Mouse (Mus musculus): ENCODE results near the gene Ppfibp1. TPM values are rescaled to one million over a fixed set of nuclear protein-coding genes. Genes with fewer than 3 reads are reported as not detected.

The Ppfibp1 gene
- total and polyA plus RNA-seq, 2 experiments from 2014 or later = 39.5 to 43.0 TPM

- no peaks in the 10 kb centered on the region; the same call in 1 of the 2 replicates for H3K36me3 ChIP-seq (replicated peaks; ENCODE audit: control insufficient read depth, insufficient read depth, low read length)
- H3K4me2 ChIP-seq (ENCODE audit: low read depth, low read length) = no peak overlapping the region
- no peaks in the 10 kb centered on the region for H3K27me3 ChIP-seq (ENCODE audit: control insufficient read depth, insufficient read depth, low read length)
- DNase-seq (ENCODE audit: low spot score) (no peak), ATAC-seq (ENCODE audit: insufficient read depth, low read depth) (no peak)
- H3K9ac ChIP-seq (replicated peaks; ENCODE audit: low read depth, low read length) = no peak overlapping the region
- WGBS = 86% methylated on average over 1 of the region's 1 CpGs
- no peak overlapping the region for H3K27ac ChIP-seq (ENCODE audit: low read depth)
- H3K4me1 ChIP-seq (ENCODE audit: control insufficient read depth, insufficient read depth) = peaks cover 52% of the 10 kb centered on the region
- H3K4me3 ChIP-seq (ENCODE audit: low read depth, low read length) = no peak overlapping the region
- no peaks in the 10 kb centered on the region for H3K9me3 ChIP-seq (replicated peaks; ENCODE audit: control insufficient read depth, low read length)
- TF ChIP-seq CTCF (IDR thresholded peaks at IDR 0.05; ENCODE audit: low read depth) (no peak), EP300 (IDR thresholded peaks at IDR 0.05; ENCODE audit: low read depth) (no peak)
Observed at GRCm38 (mm10) chr6:146915808-146916207, 27.5 kb downstream of the Ppfibp1 start.

GRCm38 (mm10) chr6:146917396-146917795 lies 29.1 kb downstream of the Ppfibp1 start:
- H3K9ac ChIP-seq (replicated peaks; ENCODE audit: low read depth, low read length) = no peak overlapping the region
- WGBS = 83% methylated on average over 3 of the region's 3 CpGs
- peaks cover 41% of the 10 kb centered on the region for H3K4me1 ChIP-seq (ENCODE audit: control insufficient read depth, insufficient read depth)
- no peak overlapping the region for H3K27ac ChIP-seq (ENCODE audit: low read depth)
- TF ChIP-seq EP300 (IDR thresholded peaks at IDR 0.05; ENCODE audit: low read depth) (no peak), CTCF (IDR thresholded peaks at IDR 0.05; ENCODE audit: low read depth) (no peak)
- no peaks in the 10 kb centered on the region; the same call in 1 of the 2 replicates for H3K36me3 ChIP-seq (replicated peaks; ENCODE audit: control insufficient read depth, insufficient read depth, low read length)
- no peak overlapping the region for H3K4me2 ChIP-seq (ENCODE audit: low read depth, low read length)
- no peak overlapping the region for H3K4me3 ChIP-seq (ENCODE audit: low read depth, low read length)
- no peaks in the 10 kb centered on the region for H3K27me3 ChIP-seq (ENCODE audit: control insufficient read depth, insufficient read depth, low read length)
- H3K9me3 ChIP-seq (replicated peaks; ENCODE audit: control insufficient read depth, low read length) = no peaks in the 10 kb centered on the region
- DNase-seq (ENCODE audit: low spot score) (no peak), ATAC-seq (ENCODE audit: insufficient read depth, low read depth) (no peak)

GRCm38 (mm10) chr6:146918341-146918740 lies 30.1 kb downstream of the Ppfibp1 start:
- H3K36me3 ChIP-seq (replicated peaks; ENCODE audit: control insufficient read depth, insufficient read depth, low read length) = no peaks in the 10 kb centered on the region; the same call in 1 of the 2 replicates
- no peak overlapping the region for H3K27ac ChIP-seq (ENCODE audit: low read depth)
- TF ChIP-seq EP300 (IDR thresholded peaks at IDR 0.05; ENCODE audit: low read depth) = no peak
- TF ChIP-seq CTCF (IDR thresholded peaks at IDR 0.05; ENCODE audit: low read depth) = no peak
- ATAC-seq (ENCODE audit: insufficient read depth, low read depth) (no peak), DNase-seq (ENCODE audit: low spot score) (no peak)
- 78% methylated on average over 6 of the region's 6 CpGs for WGBS
- H3K27me3 ChIP-seq (ENCODE audit: control insufficient read depth, insufficient read depth, low read length) = no peaks in the 10 kb centered on the region
- no peak overlapping the region for H3K9ac ChIP-seq (replicated peaks; ENCODE audit: low read depth, low read length)
- no peaks in the 10 kb centered on the region for H3K9me3 ChIP-seq (replicated peaks; ENCODE audit: control insufficient read depth, low read length)
- H3K4me2 ChIP-seq (ENCODE audit: low read depth, low read length) = no peak overlapping the region
- H3K4me1 ChIP-seq (ENCODE audit: control insufficient read depth, insufficient read depth) = peaks cover 31% of the 10 kb centered on the region
- H3K4me3 ChIP-seq (ENCODE audit: low read depth, low read length) = no peak overlapping the region

- Histone ChIP-seq H3K4me1 (ENCODE audit: control insufficient read depth, insufficient read depth) (peaks cover 18% of the 10 kb centered on the region), H3K9me3 (replicated peaks; ENCODE audit: control insufficient read depth, low read length) (no peaks in the 10 kb centered on the region), H3K27me3 (ENCODE audit: control insufficient read depth, insufficient read depth, low read length) (no peaks in the 10 kb centered on the region), H3K4me2 (ENCODE audit: low read depth, low read length) (no peak overlapping the region), H3K9ac (replicated peaks; ENCODE audit: low read depth, low read length) (no peak overlapping the region), H3K36me3 (replicated peaks; ENCODE audit: control insufficient read depth, insufficient read depth, low read length) (no peaks in the 10 kb centered on the region), H3K27ac (ENCODE audit: low read depth) (no peak overlapping the region), H3K4me3 (ENCODE audit: low read depth, low read length) (no peak overlapping the region)
- DNase-seq (ENCODE audit: low spot score) (no peak), ATAC-seq (ENCODE audit: insufficient read depth, low read depth) (no peak)
- WGBS = 72% methylated on average over 5 of the region's 5 CpGs
- no peak for TF ChIP-seq CTCF (IDR thresholded peaks at IDR 0.05; ENCODE audit: low read depth)
- TF ChIP-seq EP300 (IDR thresholded peaks at IDR 0.05; ENCODE audit: low read depth) = no peak
Observed at GRCm38 (mm10) chr6:146926415-146926980, 38.2 kb downstream of the Ppfibp1 start.

- no peaks in the 10 kb centered on the region for H3K27me3 ChIP-seq (ENCODE audit: control insufficient read depth, insufficient read depth, low read length)
- no peaks in the 10 kb centered on the region for H3K9me3 ChIP-seq (replicated peaks; ENCODE audit: control insufficient read depth, low read length)
- no peak overlapping the region for H3K4me2 ChIP-seq (ENCODE audit: low read depth, low read length)
- TF ChIP-seq CTCF (IDR thresholded peaks at IDR 0.05; ENCODE audit: low read depth) (no peak), EP300 (IDR thresholded peaks at IDR 0.05; ENCODE audit: low read depth) (no peak)
- H3K36me3 ChIP-seq (replicated peaks; ENCODE audit: control insufficient read depth, insufficient read depth, low read length) = no peaks in the 10 kb centered on the region
- DNase-seq (ENCODE audit: low spot score) (no peak), ATAC-seq (ENCODE audit: insufficient read depth, low read depth) (no peak)
- peak overlapping the region; percentile 67 for H3K27ac ChIP-seq (ENCODE audit: low read depth)
- 19% methylated on average over 3 of the region's 3 CpGs for WGBS
- H3K9ac ChIP-seq (replicated peaks; ENCODE audit: low read depth, low read length) = no peak overlapping the region
- H3K4me3 ChIP-seq (ENCODE audit: low read depth, low read length) = no peak overlapping the region
- peaks cover 29% of the 10 kb centered on the region for H3K4me1 ChIP-seq (ENCODE audit: control insufficient read depth, insufficient read depth)
Observed at GRCm38 (mm10) chr6:146928108-146928507, 39.8 kb downstream of the Ppfibp1 start.

- 92% methylated on average over 2 of the region's 2 CpGs for WGBS
- Histone ChIP-seq H3K27me3 (ENCODE audit: control insufficient read depth, insufficient read depth, low read length) (no peaks in the 10 kb centered on the region), H3K4me1 (ENCODE audit: control insufficient read depth, insufficient read depth) (peaks cover 29% of the 10 kb centered on the region), H3K9me3 (replicated peaks; ENCODE audit: control insufficient read depth, low read length) (no peaks in the 10 kb centered on the region), H3K4me3 (ENCODE audit: low read depth, low read length) (no peak overlapping the region), H3K36me3 (replicated peaks; ENCODE audit: control insufficient read depth, insufficient read depth, low read length) (no peaks in the 10 kb centered on the region), H3K4me2 (ENCODE audit: low read depth, low read length) (no peak overlapping the region), H3K27ac (ENCODE audit: low read depth) (no peak overlapping the region), H3K9ac (replicated peaks; ENCODE audit: low read depth, low read length) (no peak overlapping the region)
- TF ChIP-seq CTCF (IDR thresholded peaks at IDR 0.05; ENCODE audit: low read depth) (no peak), EP300 (IDR thresholded peaks at IDR 0.05; ENCODE audit: low read depth) (no peak)
- DNase-seq (ENCODE audit: low spot score) (no peak), ATAC-seq (ENCODE audit: insufficient read depth, low read depth) (no peak)
Observed at GRCm38 (mm10) chr6:146929031-146929430, 40.7 kb downstream of the Ppfibp1 start.

All from heart, postnatal 0 days (tissue).